Mouse (Mus musculus) hematopoietic stem cell, adult 5-6 weeks (primary cell): Measurements from ENCODE around the gene Tnni3. TPM values are rescaled to one million over a fixed set of nuclear protein-coding genes. Genes with fewer than 3 reads are reported as not detected.
A peak's percentile ranks its signal among the peaks of the same experiment; 100 is the strongest.

Source experiments
- ATAC-seq, 2 experiments: fragments of 125-278 bp in 1 of 2; replicated peaks in 1 of 2; 2 replicates each; pipeline ENCODE4 v1.8.0; 2016 to 2017; ENCODE audit warnings: inconsistent platforms in 2 of 2, mild to moderate bottlenecking in 2 of 2, moderate number of reproducible peaks in 2 of 2, low read depth in 1 of 2, moderate TSS enrichment in 1 of 2; ENCODE audit not compliant: low FRiP score in 2 of 2, poor library complexity in 2 of 2, severe bottlenecking in 2 of 2, insufficient read depth in 1 of 2, low TSS enrichment in 1 of 2
- total RNA-seq: library from RNA; stranded (forward); fragments of 172-1452, 232-1000 nt; gene quantifications from 2 replicates; pipeline ENCODE4 v1.2.3, GENCODE M21; 2017

Gene Tnni3
- total RNA-seq, 1 experiment from 2014 or later, result 7.0 TPM

- ATAC-seq, result peak; percentile 93 to 97
Observed at GRCm38 (mm10) chr7:4526341-4527301, 2.6 kb upstream of the Tnni3 start.

DNA sequence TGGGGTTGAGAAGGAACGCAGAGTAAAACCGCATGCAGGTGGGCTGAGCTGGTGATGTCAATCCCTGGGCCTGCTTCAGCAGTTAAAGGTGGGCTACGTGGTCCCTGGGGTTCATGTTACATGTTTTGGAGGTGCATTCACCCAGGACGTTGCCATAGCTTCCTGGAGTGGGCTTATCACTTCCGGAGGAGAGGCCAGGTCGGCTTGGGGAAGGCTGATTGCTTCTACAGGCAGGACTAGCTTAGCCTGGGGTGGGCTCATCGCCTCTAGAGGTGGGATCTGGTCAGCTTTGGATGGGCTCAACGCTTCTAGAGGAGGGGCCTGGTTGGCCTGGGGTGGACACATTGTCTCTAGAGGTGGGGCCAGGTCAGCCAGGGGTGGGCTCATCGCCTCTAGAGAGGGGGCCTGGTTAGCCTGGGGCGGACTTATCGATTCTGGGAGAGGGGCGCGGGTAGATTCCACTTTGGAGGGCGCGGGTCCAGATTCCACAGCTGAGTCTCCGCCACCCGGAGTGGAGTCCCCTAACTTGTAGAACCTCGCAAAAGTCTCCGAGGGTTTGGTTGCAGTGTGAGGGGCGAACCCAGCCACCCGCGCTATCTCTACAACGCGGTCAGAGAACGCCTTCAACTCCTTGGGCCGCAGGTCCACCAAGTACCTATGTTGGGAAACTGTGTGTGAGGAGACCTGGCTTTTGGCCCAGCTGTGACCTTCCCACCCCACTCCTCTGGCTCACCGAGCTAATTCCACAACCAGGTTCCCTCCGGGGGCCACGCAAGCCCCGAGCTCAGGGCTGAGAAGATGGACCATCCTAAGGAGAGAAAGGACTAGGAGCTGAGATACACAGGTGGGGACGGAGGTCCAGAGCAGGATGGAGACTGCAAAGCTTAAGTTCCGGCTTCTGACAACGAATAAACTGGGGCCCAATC is 561 bp downstream of the Tnni3 start:
- ATAC-seq, result no peak

GRCm38 (mm10) chr7:4522292-4522691 is 1.7 kb downstream of the Tnni3 start:
- ATAC-seq, result no peak

DNA sequence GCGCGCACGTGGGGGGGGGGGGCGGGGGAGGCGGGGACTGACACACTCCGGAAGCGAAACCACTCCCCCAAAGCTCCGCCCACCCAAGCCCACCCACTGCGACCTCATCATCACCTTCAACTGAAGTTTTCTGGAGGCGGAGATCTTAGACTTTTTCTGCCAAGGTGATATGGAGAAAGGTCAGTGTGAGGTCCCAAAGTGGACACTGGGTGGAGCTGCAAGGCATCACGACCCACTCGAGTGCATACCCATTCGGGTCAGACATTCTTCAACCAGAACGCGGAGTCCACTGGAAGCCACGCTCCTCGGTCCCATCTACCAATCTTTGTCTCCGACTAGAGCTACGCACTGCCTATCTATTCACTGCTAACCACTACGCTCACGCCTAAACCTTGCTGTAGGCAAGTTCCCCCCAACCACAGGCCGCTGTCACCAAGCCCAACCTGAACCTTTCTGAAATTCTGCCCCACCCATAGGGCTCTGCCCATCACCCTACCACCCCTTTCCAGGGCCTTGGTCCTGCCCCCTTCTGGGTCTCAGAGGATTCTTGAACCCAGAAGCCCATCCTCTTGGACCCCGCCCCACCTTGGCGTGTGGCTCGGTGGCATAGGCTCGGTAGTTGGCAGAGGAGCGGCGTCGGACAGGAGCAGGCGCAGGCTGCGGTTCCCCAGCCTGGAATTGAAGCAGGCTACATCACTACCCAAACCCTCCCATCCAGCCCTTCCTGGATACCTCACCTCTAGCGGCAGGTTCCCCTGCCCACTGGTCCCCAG is 2.6 kb downstream of the Tnni3 start:
- no peak for ATAC-seq

GRCm38 (mm10) chr7:4518487-4518886 is 5.5 kb downstream of the Tnni3 start:
- no peak for ATAC-seq

DNA sequence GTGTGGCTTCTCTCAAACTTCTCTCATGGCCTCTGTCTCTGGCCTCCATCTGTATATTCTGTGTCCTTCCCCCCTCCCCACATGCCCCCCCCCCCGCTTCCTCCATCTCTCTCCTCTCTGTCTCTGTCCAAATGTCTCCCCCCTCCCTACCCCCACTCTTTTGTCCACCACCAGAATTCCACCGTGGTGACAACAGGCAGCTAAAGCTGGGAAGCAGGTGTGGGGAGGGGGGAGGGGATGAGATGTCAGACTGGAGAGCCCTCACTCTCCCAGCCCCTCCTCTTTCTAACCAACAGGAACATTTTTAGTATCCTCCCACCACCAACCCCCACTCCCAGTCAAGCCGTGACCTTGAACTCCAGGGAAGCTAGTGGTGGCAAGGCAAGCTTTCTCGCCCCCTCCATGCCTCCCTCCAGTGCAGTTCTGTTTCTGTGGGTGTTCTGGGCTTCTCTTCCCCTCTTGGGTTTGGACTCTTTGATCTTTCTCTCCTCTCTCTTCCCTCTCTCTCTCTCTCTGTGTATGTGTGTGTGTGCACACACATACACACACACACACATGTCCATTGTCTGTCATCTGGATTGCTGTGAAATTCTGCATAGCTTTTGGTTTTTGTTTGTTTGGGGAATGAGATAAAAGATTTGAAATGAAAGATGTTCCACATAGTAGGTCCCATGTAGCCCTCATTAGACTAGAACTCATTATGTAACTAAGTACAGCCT is 7.5 kb downstream of the Tnni3 start, which contains the start of gene Tnnt1:
TSS of gene Tnnt1 (minus strand) at position 51 of the 719 bp plus-strand sequence.
- ATAC-seq, result no peak

DNA sequence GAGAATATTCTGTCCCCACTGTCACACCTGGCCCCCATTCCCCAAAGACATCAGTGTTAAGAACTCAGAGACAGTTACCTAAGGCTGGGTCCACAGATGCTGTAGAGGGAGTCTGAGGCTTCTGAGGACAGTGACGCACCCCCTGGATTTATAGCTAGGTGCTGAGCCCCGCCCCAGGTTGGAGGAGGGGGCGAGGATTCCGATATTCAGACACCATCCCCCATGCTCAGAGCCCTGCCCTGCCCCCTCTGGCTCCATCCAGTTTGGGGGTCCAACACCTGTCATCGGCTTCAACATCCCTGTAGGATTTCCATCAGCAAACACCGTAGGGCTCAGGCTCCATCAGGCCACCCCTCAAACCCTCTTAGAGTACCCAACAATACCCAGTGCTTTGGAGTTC is 8.2 kb downstream of the Tnni3 start:
- ATAC-seq, result no peak

GRCm38 (mm10) chr7:4513829-4514712 is 10.0 kb downstream of the Tnni3 start:
- ATAC-seq, result no peak

GRCm38 (mm10) chr7:4513236-4513635 is 10.8 kb downstream of the Tnni3 start:
- peak; percentile 58 to 62; a peak in 2 of 4 replicates for ATAC-seq

DNA sequence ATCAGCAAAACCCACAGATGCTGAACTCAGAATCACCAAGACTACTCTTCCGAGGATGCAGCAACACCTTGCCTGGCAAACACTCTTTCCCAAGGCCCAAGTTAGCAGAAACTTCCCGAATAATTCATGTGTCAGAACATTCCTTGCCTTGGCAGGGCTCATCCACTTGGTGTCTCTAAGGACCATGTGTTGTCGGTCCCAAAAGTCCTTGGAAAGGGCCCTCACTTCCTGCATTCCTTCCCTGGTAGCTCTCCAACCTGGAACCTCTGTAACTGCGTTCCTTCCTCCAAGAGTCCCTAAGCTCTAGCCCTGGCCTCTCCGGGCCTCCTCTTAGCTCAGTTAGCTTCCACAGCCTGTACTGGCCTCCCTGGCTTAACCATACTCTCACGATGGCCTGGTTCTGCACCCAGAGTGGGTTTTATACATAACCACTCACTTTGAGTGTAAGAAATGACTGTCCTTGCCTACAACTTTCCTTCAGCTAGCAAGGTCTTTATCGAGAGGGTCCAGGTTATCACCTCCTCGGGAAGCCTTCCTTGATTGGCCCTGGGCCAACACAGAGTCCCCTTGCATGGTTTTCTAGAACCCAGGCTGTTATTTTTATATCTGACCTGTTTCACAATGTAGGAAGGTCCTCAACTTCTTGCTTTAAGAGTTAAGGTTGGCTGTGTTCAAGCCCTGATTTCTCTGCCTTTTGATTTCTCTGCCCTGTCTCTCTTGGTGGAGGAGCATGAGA is 12.4 kb downstream of the Tnni3 start:
- no peak for ATAC-seq

DNA sequence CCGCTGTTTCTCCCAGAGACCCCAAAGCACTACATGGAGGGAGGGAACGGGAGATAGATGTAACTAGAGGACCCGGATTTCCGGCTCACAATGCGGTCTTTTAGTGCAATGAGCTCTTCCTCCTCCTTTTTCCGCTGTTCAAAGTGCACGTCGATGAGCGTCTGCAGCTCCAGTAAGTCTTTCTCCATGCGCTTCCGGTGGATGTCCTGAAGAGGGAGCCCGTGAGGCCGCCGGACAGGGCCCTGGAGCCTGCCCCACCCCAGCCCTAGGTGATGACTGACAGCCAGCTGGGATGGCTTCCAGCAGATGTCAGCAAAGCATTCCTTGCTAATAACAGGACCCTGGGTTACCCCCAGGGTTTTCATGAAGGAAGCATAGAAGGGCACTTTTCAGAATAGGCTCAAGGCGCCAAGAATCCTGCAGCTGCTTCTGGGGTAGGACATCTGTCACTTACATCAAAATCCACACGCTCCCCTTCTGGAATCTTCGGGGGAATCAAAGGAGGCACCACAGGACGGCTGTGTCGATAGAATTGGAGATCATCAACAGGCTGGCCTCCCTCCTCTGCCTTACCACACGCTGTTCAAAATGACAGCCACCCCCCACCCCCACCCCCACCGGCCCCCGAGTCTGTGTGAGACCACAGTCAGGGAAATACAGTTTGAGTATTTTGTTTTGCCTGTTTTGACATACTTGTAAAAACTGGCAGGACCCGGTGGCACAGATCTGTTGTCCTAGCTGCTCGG is 14.0 kb downstream of the Tnni3 start:
- ATAC-seq, result peak; percentile 84 to 86

- ATAC-seq, result no peak
Observed at GRCm38 (mm10) chr7:4508739-4509116, 15.3 kb downstream of the Tnni3 start.

DNA sequence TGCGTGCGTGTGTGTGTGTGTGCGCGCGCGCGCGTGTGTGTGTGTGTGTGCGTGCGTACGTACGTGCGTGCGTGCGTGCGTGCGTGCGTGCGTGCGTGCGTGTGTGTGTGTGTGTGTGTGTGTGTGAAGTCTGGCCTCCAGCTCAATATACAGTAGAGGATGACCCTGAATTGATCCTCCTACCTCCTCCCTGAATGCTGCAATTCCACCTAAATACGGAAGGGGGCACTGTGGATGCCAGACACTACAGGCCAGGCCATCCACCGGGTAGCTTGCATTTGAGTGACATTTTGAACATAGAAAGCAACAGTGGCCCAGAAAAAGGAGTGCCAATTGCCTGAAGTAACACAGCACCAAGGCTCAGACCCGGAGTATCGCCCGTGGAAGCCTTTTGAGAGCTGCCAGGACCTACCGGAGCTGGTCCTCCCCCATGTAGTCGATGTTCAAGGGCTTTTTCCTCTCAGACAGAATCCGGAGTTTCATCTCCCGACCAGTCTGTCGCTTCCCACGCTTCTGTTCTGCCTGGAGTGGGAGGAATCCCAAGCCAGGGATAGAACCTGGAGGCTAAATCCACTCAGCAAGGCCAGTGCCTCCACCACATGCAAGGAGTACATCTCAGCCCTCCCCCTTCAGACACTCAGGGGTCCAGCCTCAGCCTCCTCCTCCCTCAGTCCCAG is 15.8 kb downstream of the Tnni3 start:
- ATAC-seq, result no peak

DNA sequence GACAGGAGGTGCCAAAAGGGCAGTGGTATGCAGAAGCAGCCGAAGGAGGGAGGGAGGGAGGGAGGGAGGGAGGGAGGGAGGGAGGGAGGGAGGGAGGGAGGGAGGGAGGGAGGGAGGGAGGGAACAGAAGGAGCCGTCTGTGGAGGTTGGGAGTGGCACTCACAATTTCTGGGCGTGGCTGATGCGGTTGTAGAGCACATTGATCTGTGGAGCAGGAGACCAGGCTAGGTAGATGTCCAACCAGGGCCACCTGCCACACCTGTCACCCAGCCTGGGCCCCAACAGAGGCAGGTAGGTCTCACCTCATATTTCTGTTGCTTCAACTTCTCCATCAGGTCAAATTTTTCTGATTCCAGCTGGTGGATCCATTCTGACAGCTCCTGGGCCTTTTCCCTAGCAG is 16.8 kb downstream of the Tnni3 start:
- no peak for ATAC-seq
